Mouse (Mus musculus) yolk sac, embryonic 10.5 days (tissue): ENCODE data around the gene Rbks.
"Not testable (repeated sequence)": the region's sequence is repeated elsewhere in the genome, so short reads cannot be mapped to it uniquely, and the experiment has no call there.

Experiments
- DNase-seq: peaks from one replicate; pipeline ENCODE4 v3.0.0-alpha.2; 2017; ENCODE audit warnings: low spot score

Rbks gene

GRCm38 (mm10) chr5:31678000-31678399 is 19.4 kb downstream of the Rbks start:
- peak; percentile 7 for DNase-seq

GRCm38 (mm10) chr5:31673431-31673830 is 24.0 kb downstream of the Rbks start:
- DNase-seq = no peak

GRCm38 (mm10) chr5:31671137-31671536 is 26.3 kb downstream of the Rbks start:
- DNase-seq = no peak

- DNase-seq = no peak
Observed at GRCm38 (mm10) chr5:31669984-31670383, 27.4 kb downstream of the Rbks start.

GRCm38 (mm10) chr5:31668325-31668968 is 29.0 kb downstream of the Rbks start:
- no peak for DNase-seq

- no peak for DNase-seq
Observed at GRCm38 (mm10) chr5:31666176-31666575, 31.3 kb downstream of the Rbks start.

- no peak for DNase-seq
Observed at GRCm38 (mm10) chr5:31655688-31656190, 41.7 kb downstream of the Rbks start.

GRCm38 (mm10) chr5:31650518-31651288 is 46.7 kb downstream of the Rbks start:
- no peak for DNase-seq

GRCm38 (mm10) chr5:31647327-31647726 is 50.1 kb downstream of the Rbks start:
- DNase-seq = no peak

GRCm38 (mm10) chr5:31646574-31646973 is 50.9 kb downstream of the Rbks start:
- no peak for DNase-seq

GRCm38 (mm10) chr5:31645798-31646197 is 51.6 kb downstream of the Rbks start:
- no peak for DNase-seq

GRCm38 (mm10) chr5:31644847-31645246 is 52.6 kb downstream of the Rbks start:
- no peak for DNase-seq

- no peak for DNase-seq
Observed at GRCm38 (mm10) chr5:31644272-31644671, 53.2 kb downstream of the Rbks start.

- DNase-seq = no peak
Observed at GRCm38 (mm10) chr5:31642300-31642699, 55.1 kb downstream of the Rbks start.

- DNase-seq = no peak
Observed at GRCm38 (mm10) chr5:31640542-31640941, 56.9 kb downstream of the Rbks start.

- no peak for DNase-seq
Observed at GRCm38 (mm10) chr5:31636636-31637253, 60.7 kb downstream of the Rbks start.

GRCm38 (mm10) chr5:31634679-31635078 is 62.7 kb downstream of the Rbks start:
- DNase-seq = no peak

- no peak for DNase-seq
Observed at GRCm38 (mm10) chr5:31634161-31634560, 63.3 kb downstream of the Rbks start.

- not testable (repeated sequence) for DNase-seq
Observed at GRCm38 (mm10) chr5:31631169-31631568, 66.3 kb downstream of the Rbks start.

- DNase-seq = peak; percentile 53
Observed at GRCm38 (mm10) chr5:31630064-31630463, 67.4 kb downstream of the Rbks start.

GRCm38 (mm10) chr5:31628555-31628954 is 68.9 kb downstream of the Rbks start:
- DNase-seq = no peak

- DNase-seq = no peak
Observed at GRCm38 (mm10) chr5:31627562-31628526, 69.6 kb downstream of the Rbks start.
